Mouse (Mus musculus) stomach, postnatal 0 days (tissue): ENCODE data around the gene Prss44. TPM values are rescaled to one million over a fixed set of nuclear protein-coding genes. Genes with fewer than 3 reads are reported as not detected.
"Not testable (repeated sequence)": the region's sequence is repeated elsewhere in the genome, so short reads cannot be mapped to it uniquely, and the experiment has no call there.

ENCODE experiments used
- ATAC-seq: fragments of 200-750 bp; cut with Nextera tagmentation; 2 replicates; pipeline ENCODE4 v1.8.0; 2017; ENCODE audit not compliant: low FRiP score, low TSS enrichment
- DNase-seq: peaks from one replicate; pipeline ENCODE4 v3.0.0-alpha.2; 2016; ENCODE audit warnings: low spot score
- H3K27ac ChIP-seq: fragments of 300-500 bp; sonication (generic); replicated peaks from 2 replicates; pipeline ENCODE4 v1.5.1; 2014; ENCODE audit warnings: mild to moderate bottlenecking, control low read depth
- H3K27me3 ChIP-seq: fragments of 300-500 bp; sonication (generic); 2 replicates; pipeline ENCODE4 v1.6.1; 2014; ENCODE audit warnings: low read length; ENCODE audit not compliant: control insufficient read depth, insufficient read depth
- H3K36me3 ChIP-seq: fragments of 300-500 bp; sonication (generic); 2 replicates; pipeline ENCODE4 v1.6.1; 2014; ENCODE audit warnings: low read length, mixed read lengths; ENCODE audit not compliant: control insufficient read depth, insufficient read depth
- H3K4me1 ChIP-seq: fragments of 300-500 bp; sonication (generic); replicated peaks from 2 replicates; pipeline ENCODE4 v1.6.1; 2014; ENCODE audit warnings: antibody characterized with exemption; ENCODE audit not compliant: control insufficient read depth, insufficient read depth
- H3K4me2 ChIP-seq: fragments of 300-500 bp; sonication (generic); replicated peaks from 2 replicates; pipeline ENCODE4 v1.6.1; 2014; ENCODE audit warnings: low read depth, mild to moderate bottlenecking, control low read depth, moderate library complexity
- H3K4me3 ChIP-seq: fragments of 300-500 bp; sonication (generic); 2 replicates; pipeline ENCODE4 v1.5.1; 2014; ENCODE audit warnings: low read depth, low read length, control low read depth
- H3K9ac ChIP-seq: fragments of 300-500 bp; sonication (generic); 2 replicates; pipeline ENCODE4 v1.6.1; 2014; ENCODE audit warnings: mild to moderate bottlenecking, low read length, control low read depth, mixed read lengths
- H3K9me3 ChIP-seq: fragments of 300-500 bp; sonication (generic); 2 replicates; pipeline ENCODE4 v1.6.1; 2016; ENCODE audit warnings: low read length; ENCODE audit not compliant: control insufficient read depth
- CTCF ChIP-seq: IDR thresholded peaks from 2 replicates; pipeline ENCODE4 v1.5.1; 2016; ENCODE audit warnings: antibody characterized with exemption, low read depth, mild to moderate bottlenecking, moderate library complexity
- EP300 ChIP-seq: optimal IDR thresholded peaks from 2 replicates; pipeline ENCODE3; 2016; ENCODE audit warnings: antibody characterized with exemption
- WGBS: fragments of 180-500 bp; shearing (Covaris S2); extraction: QIAGEN DNeasy Blood & Tissue Kit; methylation state at CpG from one replicate; pipeline ENCODE4 v1.1.7; 2014; 5-methylcytosine and 5-hydroxymethylcytosine counted together
- polyA plus RNA-seq: library from polyadenylated mRNA; unstranded; fragments of >200 nt; fragmentation: Nextera tagmentation; extraction: Ambion mirVana; gene quantifications from 2 replicates; pipeline ENCODE4 v1.2.1, GENCODE M21; 2015

Gene Prss44
- polyA plus RNA-seq, 1 experiment from 2014 or later, result not detected

DNA sequence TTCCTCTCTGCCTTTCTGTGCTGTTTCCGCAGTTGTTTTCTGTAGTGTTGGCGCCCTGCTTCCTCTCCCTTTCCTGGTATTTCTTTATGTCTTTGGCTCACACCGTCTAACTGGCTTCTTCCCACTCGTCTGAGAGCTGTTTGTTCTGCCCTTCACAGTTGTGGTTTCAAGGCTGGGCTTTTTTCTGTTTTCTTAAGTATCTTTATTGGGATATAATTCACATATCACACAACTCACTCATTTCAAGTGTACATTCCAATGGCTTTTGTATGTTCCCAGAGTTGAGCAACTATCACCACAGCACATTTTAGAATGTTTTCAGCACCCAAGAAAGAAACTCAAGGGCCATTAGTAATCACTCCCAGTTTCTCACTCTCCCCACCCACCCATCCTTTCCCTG is 23.3 kb upstream of the Prss44 start:
- H3K4me1 ChIP-seq, result no peaks in the 10 kb centered on the region
- H3K4me2 ChIP-seq, result no peak overlapping the region
- H3K27me3 ChIP-seq, result no peaks in the 10 kb centered on the region
- 52% methylated on average over 4 of the region's 4 CpGs for WGBS
- no peak overlapping the region for H3K27ac ChIP-seq
- ATAC-seq, result no peak
- no peak overlapping the region for H3K9ac ChIP-seq
- TF ChIP-seq EP300, result no peak
- TF ChIP-seq CTCF, result no peak
- DNase-seq, result no peak
- H3K4me3 ChIP-seq, result no peak overlapping the region
- no peaks in the 10 kb centered on the region for H3K36me3 ChIP-seq
- H3K9me3 ChIP-seq, result no peaks in the 10 kb centered on the region

DNA sequence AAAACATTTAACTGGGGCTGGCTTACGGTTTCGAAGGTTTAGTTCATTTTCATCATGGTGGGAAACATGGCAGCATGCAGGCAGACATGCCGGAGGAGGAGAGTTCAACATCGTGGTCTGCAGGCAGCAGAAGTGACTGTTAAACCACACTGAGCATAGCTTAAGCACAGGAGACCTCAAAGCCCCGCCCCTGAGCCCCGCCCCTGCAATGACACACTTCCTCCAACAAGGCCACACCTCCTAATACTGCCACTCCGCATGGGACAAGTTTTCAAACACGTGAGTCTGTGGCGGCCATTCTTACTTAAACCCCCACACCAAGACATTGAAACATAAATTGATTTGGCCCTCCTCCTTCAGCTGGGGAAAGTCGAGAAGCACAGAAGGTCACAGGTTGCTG is 16.8 kb upstream of the Prss44 start:
- WGBS, result 76% methylated on average over 10 of the region's 10 CpGs
- no peak overlapping the region for H3K4me3 ChIP-seq
- H3K36me3 ChIP-seq, result no peaks in the 10 kb centered on the region
- H3K27me3 ChIP-seq, result no peaks in the 10 kb centered on the region
- ATAC-seq (no peak), DNase-seq (no peak)
- no peaks in the 10 kb centered on the region for H3K9me3 ChIP-seq
- TF ChIP-seq EP300, result no peak
- no peak for TF ChIP-seq CTCF
- H3K4me1 ChIP-seq, result no peaks in the 10 kb centered on the region
- H3K27ac ChIP-seq, result no peak overlapping the region
- H3K4me2 ChIP-seq, result no peak overlapping the region
- H3K9ac ChIP-seq, result no peak overlapping the region

DNA sequence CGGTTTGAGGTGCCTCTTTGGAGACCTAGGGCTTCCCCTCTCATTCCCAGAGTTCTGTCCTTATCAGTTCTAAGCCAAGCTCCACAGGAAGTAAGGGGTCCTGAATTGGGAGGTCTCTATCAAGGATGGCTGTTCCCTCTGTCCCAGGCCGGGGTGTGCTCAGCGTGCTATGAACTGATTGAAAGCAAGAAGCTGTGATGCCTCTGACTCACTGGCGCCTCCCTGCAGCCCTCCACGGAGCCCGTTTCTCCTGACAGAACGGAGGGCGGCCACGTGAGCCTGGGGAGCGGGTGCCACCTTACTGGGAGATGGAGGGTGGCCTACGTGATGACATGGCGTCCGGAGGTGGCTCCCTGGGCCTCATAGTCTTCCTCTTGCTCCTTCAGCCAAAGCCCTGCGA is 15.9 kb upstream of the Prss44 start, which contains the start of gene Prss42:
Gene Prss42 (plus strand): TSS at position 301 of the 400 bp plus-strand sequence.
- H3K4me2 ChIP-seq, result no peak within 1 kb of the TSS
- WGBS, result 90% methylated on average over 14 of the region's 14 CpGs
- H3K27me3 ChIP-seq, result no peaks in the 10 kb centered on the region
- H3K4me3 ChIP-seq, result no peak within 1 kb of the TSS
- DNase-seq (no peak), ATAC-seq (no peak)
- H3K9me3 ChIP-seq, result no peaks in the 10 kb centered on the region
- no peaks in the 10 kb centered on the region for H3K4me1 ChIP-seq
- no peaks in the 10 kb centered on the region for H3K36me3 ChIP-seq
- no peak within 1 kb of the TSS for H3K27ac ChIP-seq
- H3K9ac ChIP-seq, result no peak within 1 kb of the TSS
- TF ChIP-seq EP300 (no peak), CTCF (no peak)

DNA sequence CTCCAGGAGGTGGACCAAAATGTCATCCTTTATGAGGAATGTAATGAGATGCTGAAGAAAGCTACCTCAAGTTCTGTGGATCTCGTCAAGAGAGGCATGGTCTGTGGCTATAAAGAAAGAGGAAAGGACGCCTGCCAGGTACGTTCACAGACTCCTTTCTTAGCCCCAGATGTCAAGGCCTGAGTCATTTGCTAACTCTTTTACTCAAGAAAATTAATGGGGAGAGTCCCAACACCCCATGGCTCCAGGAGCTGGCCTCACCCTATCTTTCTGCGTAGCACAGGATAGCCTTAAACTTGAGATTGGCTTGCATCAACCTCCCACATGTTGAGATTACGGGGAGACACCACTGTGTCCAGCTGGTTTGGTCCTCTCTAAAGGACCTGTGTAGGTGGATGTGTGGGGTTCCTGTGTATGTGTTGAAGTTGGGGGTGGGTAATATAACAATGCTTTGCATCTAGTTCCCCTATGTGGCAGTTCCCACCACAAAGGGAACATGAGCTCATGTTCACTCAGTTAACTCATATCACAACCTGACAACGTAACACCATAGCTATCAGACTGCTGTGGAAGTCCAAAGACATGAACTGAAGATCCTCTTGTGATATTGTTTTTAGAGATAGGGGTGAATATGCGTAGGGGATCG is 12.8 kb upstream of the Prss44 start:
- no peak for ATAC-seq

DNA sequence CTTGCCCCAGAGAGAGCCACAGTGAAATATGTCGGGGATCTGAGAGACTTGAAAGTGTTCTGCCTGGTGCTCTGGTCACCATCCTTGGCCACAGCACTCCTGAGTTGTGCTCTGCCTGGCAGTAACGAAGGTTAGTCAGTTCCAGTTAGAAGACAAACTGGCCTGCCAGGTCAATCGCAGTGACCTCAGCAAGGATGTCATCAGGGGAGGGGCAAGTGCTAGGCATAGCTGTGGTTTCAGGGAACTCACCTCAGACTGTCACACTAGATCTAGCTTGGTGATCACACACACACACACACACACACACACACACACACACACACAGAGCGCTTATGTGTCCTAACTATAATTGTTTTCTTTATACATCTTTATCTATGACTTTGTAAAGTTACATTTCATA is 10.5 kb upstream of the Prss44 start:
- Histone ChIP-seq H3K9ac (no peak overlapping the region), H3K4me2 (no peak overlapping the region), H3K4me3 (no peak overlapping the region), H3K36me3 (no peaks in the 10 kb centered on the region), H3K27ac (no peak overlapping the region), H3K4me1 (no peaks in the 10 kb centered on the region), H3K27me3 (no peaks in the 10 kb centered on the region), H3K9me3 (no peaks in the 10 kb centered on the region)
- WGBS, result 76% methylated on average over 4 of the region's 4 CpGs
- TF ChIP-seq EP300, result no peak
- no peak for TF ChIP-seq CTCF
- DNase-seq (no peak), ATAC-seq (no peak)

More for the DNA sequence above, 12.8 kb upstream of the Prss44 start:
- H3K27me3 ChIP-seq, result no peaks in the 10 kb centered on the region
- H3K36me3 ChIP-seq, result no peaks in the 10 kb centered on the region
- TF ChIP-seq EP300 (no peak), CTCF (no peak)
- H3K4me3 ChIP-seq, result no peak overlapping the region
- no peaks in the 10 kb centered on the region for H3K9me3 ChIP-seq
- DNase-seq, result no peak
- H3K4me2 ChIP-seq, result no peak overlapping the region
- H3K4me1 ChIP-seq, result no peaks in the 10 kb centered on the region
- no peak overlapping the region for H3K27ac ChIP-seq
- WGBS, result 91% methylated on average over 8 of the region's 8 CpGs
- H3K9ac ChIP-seq, result no peak overlapping the region

DNA sequence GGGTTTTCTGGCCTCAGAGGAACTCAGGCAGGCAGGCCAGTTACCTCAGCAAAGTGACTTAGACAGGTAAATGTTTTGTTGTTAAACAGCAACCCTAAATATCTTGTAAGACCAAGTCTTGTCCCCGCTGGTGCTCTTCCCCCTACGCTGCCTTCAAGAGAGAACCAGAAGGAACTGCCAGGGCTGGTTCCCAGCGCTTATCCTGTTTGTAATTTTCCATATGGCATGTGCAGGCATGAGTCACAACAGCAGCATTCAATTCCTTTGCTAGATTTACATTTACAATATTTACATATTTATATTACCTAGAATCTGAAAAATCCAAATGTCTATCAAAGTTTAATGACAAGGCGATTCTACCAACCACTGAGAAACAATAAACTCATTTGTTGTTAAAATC is 3.7 kb upstream of the Prss44 start:
- Histone ChIP-seq H3K27ac (no peak overlapping the region), H3K4me3 (no peak overlapping the region), H3K9ac (no peak overlapping the region), H3K4me2 (no peak overlapping the region), H3K4me1 (no peaks in the 10 kb centered on the region), H3K36me3 (no peaks in the 10 kb centered on the region), H3K9me3 (no peaks in the 10 kb centered on the region), H3K27me3 (no peaks in the 10 kb centered on the region)
- 65% methylated on average over 4 of the region's 4 CpGs for WGBS
- ATAC-seq (no peak), DNase-seq (no peak)
- no peak for TF ChIP-seq CTCF
- TF ChIP-seq EP300, result no peak

DNA sequence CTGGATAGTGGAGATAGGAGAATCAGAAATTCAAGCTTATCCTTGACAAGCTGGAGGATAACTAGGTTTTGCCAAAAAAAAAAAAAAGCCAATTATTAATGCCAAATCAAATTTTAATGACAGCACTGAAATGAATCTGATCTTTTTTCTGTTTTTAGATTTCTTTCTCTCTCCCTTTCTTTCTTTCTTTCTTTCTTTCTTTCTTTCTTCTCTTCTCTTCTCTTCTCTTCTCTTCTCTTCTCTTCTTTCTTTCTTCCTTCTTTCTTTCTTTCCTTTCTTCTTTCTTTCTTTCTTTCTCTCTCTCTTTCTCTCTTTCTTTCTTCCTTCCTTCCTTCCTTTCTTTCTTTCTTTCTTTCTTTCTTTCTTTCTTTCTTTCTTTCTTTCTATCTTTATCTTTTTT is 6.8 kb downstream of the Prss44 start:
- H3K4me3 ChIP-seq, H3K4me2 ChIP-seq, H3K4me1 ChIP-seq, H3K9me3 ChIP-seq, ATAC-seq, H3K27ac ChIP-seq, H3K27me3 ChIP-seq, H3K9ac ChIP-seq, DNase-seq, H3K36me3 ChIP-seq: not testable (repeated sequence)
